Mouse (Mus musculus): ENCODE results near the gene Dhx16.
"Not testable (repeated sequence)": the region's sequence is repeated elsewhere in the genome, so short reads cannot be mapped to it uniquely, and the experiment has no call there.

Dhx16 gene

DNA sequence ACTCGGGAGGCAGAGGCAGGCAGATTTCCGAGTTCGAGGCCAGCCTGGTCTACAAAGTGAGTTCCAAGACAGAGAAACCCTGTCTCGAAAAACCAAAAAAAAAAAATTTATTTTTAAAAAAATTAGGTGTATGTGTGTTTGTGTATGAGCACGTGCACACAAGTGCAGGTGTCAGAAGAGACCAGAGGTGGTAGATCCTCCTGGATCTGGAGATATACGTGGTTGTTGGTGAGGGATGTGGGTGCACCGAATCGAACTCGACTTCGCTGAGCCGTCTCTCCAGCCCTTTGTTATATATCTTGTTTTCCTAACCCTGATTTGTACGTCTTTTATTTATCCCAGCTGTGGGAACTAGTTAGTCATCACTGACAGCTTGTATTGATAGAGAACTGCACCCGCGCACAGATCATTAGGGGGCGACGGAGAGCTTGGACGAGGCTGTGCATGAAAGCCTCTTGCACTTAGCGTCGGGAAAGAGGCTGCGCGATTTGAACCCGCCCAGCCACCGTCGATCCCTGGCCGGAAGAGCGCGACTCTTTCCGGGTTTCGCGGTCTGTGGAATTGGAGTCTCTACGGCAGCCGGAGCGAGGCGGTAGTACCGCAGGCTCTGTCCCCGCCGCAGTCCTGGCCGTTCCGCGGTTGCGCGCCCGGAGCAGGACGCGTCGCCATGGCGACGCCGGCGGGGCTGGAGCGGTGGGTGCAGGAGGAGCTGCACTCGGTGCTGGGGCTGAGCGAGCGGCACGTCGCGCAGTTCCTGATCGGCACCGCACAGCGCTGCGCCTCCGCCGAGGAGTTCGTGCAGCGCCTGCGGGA lies at the start of gene Dhx16:
Gene Dhx16, plus strand, starts transcription at position 575 of the 813 bp plus-strand sequence.
- DNase-seq: peak; percentile 97 to 98

DNA sequence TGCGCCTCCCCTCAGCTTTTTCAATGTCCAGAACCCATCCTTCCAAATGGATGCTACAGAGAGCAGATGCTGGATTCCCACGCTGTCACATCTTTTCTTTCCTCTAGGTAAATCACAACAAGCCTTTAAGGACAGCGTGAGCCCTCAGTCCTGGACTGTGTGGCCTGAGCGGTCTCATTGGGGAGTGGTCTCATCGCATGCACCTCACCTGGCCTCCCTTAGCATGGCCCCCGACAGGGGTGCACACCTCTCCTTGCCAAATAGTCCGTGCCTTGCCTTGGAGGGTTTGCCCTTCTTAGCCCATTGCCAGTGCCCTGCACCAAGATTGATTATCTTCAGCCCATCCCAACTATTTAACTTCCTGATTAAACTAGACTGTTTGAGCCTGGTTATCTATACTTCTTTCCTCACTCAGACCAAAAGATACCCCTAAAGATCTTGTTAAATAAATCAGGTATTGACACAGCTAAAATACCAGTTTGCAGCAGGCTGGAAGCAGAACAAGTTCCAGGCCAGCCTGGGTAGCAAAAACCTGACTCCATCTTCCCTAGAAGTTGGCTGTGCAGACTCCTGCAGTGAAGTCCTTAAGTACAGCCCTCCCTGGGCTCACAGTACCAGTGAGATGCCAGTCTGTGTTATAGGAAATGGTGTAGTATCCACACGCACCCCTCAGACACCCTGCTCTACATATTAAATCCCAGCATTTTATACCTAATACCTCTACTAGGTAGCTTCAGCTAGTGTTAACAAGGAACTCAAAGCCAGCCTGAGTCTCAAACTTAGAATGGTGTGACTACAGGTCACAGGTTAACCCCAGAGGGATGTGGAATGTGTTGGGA lies 47.0 kb upstream of the Dhx16 start:
- no peak for DNase-seq

DNA sequence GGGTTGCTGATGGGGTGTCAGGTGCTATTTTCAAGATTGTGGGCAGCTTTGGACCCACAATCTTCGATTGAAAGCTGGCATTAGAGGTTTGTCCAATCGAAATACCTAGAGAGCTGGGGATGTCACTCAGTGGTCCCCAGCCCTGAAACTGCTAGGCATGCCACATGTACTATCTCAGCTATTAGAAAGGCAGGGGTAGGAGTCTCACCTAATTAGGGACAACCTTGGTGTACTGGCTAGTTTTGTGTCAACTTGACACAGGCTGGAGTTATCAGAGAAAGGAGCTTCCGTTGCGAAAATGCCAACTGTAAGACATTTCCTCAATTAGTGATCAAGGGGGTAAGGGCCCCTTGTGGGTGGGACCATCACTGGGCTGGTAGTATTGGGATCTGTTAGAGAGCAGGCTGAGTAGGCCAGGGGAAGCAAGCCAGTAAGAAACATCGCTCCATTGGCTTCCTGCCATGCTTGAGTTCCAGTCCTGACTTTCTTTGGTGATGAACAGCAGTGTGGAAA lies 46.3 kb upstream of the Dhx16 start:
- peak in 1 of 2 experiments; percentile 35 for DNase-seq

DNA sequence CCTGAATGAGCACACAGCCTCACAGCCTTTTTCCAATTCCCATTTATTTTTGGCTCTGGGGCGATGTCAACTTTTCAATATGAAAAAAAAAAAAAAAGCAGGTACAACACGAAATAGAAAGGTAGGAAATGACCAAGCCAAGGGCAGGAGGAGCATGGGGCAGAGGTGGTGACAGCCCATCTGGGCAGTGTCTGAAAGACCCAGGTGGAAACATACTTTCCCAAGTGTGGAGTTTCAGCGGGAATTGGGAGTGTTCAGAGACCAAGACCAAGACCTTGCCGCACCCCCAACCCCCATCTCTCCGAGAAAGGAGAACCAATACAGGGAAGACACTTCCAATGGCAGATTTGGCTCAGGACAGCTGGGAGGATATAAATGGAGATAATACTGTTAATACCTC lies 45.7 kb upstream of the Dhx16 start:
- no peak for DNase-seq

DNA sequence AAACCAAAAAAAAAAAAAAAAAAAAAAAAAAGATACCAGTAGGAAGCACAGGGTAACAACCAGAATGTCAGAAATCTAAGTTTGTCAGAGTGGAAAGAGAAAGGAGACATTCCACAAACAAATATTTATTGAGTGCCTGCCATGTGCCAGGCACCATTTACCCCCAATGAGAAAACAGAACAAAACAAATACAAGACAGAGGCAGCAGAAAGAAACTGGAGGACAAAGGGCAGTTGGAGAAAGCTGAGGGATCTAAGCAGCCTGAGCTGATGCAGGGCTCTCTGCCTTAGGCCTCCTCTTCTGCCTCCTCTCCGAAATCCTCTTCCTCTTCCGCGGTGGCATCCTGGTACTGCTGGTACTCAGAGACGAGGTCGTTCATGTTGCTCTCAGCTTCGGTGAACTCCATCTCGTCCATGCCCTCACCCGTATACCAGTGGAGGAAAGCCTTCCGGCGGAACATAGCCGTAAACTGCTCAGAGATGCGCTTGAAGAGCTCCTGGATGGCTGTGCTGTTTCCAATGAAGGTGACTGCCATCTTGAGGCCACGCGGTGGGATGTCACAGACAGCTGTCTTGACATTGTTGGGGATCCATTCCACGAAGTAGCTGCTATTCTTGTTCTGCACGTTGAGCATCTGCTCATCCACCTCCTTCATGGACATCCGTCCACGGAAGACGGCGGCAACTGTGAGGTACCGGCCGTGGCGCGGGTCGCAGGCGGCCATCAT lies 44.8 kb upstream of the Dhx16 start:
- no peak for DNase-seq

DNA sequence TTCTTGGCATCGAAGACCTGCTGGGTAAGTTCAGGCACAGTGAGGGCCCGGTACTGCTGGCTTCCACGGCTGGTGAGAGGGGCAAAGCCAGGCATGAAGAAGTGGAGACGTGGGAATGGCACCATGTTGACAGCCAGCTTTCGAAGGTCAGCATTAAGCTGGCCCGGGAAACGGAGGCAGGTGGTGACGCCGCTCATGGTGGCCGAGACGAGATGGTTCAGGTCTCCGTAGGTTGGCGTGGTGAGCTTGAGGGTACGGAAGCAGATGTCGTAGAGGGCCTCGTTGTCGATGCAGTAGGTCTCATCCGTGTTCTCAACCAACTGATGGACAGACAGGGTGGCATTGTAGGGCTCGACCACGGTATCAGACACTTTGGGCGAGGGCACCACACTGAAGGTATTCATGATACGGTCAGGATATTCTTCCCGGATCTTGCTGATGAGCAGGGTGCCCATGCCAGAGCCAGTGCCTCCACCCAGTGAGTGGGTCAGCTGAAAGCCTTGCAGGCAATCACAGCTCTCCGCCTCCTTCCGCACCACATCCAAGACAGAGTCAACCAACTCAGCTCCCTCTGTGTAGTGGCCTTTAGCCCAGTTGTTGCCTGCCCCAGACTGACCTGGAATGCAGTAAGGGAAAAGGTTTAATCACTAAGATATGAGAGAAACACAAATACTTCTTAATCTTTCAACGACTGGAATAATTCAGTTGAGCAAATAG lies 44.0 kb upstream of the Dhx16 start:
- DNase-seq: peak; percentile 24 to 74

DNA sequence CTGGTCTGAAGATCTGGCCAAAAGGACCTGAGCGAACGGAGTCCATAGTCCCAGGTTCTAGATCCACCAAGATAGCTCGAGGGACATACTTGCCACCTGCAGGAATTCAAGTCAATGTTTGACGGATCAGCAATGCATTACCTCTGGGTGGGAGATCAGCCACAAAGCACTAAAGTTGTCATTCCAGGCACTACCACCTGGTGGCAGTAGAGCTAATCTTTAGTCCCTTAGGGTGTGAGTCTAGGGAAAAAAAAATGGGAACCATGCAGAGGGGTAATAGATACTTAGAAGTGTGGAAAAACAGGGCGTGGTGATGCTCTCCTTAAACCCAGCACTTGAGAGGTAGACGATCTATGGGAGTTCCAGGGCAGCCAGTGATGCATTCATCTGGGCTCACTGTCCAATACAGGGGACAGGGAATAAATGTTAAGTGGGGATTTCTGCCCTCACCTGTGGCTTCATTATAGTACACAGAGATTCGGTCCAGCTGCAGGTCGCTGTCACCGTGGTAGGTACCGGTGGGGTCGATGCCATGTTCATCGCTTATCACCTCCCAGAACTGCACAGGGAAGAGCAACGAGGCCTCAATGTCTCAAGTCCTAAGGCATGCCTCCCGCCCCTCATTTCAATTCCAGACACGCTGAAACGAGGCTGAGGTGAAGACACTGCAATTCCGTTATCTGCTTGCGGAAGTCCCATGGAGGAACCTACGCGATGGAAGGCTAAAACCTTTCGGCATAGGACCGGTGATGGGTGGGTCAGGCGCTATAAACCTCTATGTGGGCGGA lies 43.2 kb upstream of the Dhx16 start:
- peak; percentile 90 to 96 for DNase-seq

DNA sequence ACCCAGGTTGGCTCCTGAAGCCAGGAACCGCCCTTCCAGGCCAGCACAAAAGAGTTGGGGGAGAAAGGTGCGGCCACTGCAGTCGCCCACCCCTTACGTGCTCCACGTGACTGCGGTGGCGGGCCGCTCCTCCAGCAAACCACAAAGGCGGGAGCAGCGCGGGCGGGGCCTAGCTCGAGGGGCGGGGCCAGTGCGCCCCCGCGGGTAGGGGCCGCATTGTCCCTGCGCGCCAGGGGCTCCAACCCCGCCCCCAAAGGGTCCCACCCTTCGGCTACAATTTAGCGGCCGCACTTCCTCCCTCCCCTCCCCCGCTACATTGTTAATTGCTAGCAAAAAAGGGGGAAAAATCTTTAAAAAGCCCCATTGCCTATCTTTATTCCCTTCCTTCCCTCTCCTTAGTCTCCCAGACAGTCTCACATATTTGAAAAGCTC lies 42.6 kb upstream of the Dhx16 start:
- peak; percentile 85 to 91 for DNase-seq

DNA sequence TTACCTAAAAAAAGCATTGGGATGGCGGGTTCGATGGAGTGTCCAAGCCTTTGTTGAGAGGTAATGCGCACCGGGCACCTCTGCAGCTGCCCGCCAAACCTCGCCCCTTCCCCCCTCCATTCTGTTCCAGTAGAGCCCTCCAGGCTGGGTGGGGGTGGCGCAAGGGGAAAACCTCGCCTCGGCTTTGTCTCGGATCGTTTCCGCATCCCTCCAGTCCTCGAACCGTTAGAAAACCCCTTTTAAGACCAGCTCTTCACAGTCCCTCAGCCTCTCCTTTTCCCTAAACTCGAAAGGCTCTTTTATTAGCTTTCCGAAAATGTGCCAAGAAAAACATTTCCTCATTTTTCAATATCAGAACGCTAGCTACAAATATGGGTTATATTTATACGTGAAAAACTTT lies 42.1 kb upstream of the Dhx16 start:
- DNase-seq: peak; percentile 39 to 66

DNA sequence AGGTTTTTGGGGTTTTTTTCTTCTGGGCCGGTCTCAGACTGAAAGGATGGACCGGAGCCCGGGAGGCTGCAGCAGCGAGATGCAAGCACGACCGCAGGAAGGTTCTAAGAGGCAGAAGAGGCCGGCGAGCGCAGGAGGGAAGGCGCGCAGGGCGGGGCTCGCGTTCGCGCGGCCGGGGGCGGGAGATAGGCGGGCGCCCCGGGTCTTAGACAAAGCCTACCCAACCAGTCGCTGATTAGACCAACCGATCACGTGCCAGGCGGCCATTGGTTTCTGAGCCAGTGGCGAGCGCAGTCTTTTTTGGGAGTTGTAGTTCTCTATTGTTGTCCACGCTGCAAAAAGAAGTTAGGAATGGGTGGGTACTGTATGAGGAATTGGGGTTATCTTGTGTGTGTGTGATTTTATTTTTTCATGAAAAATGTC lies 41.5 kb upstream of the Dhx16 start, which contains the start of gene Tubb5:
Gene Tubb5, minus strand, starts transcription at position 185 of the 423 bp plus-strand sequence.
- DNase-seq: peak; percentile 98 to 99

DNA sequence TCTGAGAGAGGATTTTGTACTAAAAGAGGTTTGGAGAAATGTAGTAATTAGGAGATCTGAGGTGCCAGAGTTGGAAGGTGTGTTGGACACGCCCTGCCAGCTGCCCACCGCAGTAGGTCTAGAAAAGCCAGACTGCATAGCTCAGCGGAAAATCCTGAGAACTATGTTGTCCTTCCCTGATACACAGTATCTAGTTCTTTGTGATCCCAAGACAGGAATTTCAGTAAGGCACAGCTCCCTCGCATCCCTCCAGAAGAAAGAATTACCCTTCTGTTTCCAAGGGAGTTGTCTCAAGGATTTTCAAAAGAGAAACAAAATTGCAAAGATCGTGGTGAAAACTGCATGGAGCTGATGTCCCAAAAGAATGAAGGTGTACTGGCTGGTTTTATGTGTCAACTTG lies 41.0 kb upstream of the Dhx16 start:
- DNase-seq: no peak

DNA sequence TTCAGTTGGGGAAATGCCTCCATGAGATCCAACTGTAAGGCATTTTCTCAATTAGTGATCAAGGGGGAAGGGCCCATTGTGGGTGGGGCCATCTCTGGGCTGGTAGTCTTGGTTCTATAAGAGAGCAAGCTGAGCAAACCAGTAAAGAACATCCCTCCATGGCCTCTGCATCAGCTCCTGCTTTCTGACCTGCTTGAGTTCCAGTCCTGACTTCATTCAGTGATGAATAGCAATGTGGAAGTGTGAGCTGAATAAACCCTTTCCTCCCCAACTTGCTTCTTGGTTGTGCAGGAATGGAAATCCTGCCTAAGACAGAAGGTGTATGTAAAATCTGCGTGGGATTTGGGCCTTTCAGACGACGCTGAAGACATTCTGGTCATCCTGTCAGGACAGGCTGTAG lies 40.6 kb upstream of the Dhx16 start:
- not testable (repeated sequence) for DNase-seq

DNA sequence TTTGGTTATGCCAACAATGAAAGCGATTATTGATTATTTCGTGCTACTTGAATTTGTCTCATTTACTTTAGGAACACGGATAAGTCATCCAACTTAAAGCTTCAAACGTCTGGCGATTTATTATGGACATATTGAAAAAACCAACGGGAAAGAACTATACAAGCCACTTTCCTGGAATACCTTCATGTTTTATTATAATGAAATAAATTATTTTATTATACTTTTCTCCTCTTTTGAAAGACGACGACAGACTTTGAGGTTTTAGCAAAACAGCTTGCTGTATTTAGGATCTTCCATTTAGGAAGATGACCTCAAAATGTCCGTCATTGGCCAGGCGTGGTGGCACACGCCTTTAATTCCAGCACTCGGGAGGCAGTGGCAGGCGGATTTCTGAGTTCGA lies 39.1 kb upstream of the Dhx16 start:
- no peak for DNase-seq

DNA sequence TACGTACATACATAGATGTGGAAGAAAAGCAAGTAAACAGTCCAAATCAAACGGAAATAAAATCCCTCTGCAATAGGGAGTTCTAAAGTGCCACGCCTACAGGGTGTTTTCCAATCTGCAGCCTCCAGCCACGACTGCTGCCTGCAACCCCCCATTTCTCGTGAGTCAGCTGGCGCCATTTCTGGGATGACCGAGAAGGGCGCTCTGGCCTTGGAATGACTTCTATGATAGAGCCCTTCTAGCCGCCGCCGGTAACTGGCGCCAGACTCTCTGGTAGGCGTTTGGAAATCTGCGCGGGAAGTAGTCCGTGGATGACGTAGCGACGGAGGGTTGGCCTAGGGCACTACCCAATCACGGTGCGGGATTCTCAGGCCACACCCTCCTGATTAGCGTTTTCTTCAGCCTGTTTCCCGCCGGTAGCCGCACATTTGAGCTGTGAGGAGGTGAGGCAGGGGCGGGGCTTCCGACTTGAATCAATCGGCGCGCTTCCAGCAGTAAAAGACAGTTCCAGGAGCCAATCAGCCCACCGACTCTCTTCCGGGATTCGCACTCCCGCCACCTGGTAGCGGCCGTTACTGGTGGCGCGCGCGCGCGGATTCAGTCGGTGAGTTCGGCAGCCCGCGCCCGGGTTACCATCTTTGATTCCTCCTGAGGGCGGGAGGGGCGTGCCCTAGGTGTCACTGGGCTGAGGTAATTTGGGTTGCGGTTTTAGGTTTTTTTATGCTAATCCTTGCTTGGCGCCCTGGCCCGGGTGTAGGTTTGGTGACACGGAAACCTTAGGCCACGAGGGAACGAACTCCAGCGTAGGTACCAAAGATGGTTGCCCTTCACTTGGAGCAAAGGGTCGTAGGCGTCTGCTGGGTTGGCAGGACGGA lies 38.3 kb upstream of the Dhx16 start, which contains the start of gene Mdc1:
Gene Mdc1, plus strand, starts transcription at position 440 of the 875 bp plus-strand sequence.
- DNase-seq: peak; percentile 100

DNA sequence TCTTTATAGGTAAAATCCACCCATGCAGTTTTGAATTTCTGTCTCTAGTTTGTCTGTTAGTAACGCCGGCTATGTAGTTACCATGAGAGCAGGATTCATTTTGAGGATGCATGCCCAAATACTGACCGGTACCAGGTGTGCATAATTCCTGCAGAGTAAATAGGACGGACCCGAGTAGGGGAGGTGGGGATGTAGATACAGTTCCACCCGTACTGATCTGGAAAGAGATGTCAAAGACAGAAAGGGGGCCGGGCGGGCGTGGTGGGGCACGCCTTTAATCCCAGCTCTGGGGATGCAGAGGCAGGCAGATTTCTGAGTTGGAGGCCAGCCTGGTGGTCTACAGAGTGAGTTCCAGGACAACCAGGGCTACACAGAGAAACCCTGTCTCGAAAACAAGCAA lies 37.6 kb upstream of the Dhx16 start:
- no peak for DNase-seq

DNA sequence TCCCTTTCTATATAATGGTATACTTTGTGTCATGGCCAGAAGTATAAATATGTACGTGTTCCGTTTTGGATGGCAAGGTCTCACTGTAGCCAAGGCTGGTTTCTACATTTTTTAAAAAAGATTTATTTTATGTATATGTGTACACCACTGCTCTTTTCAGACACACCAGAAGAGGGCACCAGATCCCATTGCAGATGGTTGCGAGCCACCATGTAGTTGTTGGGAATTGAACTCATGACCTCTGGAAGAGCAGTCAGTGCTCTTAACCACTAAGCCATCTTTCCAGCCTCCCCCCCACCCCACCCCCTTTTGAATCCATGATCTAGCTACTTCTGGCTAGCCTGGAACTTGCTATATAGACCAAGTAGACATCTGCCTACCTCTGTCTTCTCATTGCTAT lies 36.1 kb upstream of the Dhx16 start:
- no peak for DNase-seq

DNA sequence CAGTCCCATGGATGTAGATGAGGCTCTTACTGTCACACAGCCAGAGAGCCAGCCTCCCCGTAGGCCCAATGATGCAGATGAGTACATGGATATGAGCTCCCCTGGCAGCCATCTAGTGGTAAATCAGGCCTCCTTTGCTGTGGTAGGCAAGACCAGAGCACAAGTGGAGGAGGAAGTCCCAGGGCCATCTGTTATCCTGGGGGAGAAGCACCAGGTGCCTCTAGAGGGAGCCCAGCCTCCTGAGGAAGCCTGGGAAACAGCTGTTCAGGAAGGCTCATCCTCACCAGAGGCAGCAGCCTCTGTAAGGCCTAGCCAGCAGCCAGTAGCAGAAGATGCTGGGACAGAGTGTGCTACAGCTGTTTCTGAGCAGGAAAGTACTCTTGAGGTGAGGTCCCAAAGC lies 31.5 kb upstream of the Dhx16 start:
- DNase-seq: peak; percentile 34 to 53

DNA sequence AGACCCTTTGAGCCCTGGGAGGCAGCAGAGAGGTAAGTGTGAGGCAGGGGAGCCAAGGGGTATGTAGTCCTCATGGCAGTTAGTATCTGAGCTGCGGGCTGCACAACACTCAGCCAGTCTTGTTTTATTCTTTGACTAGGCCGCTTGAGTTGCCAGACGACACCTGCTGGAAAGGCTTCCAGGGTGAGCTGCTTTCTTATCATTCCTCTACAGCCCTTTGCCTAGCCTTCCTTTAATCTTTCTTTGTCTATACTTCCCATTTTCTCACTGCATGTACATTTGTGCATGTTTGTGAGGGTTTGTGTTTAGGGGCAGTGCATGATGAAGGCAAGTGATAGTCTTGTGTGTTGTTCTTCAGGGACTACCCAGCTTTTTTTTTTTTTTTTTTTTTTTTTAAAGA lies 28.6 kb upstream of the Dhx16 start:
- DNase-seq: no peak

DNA sequence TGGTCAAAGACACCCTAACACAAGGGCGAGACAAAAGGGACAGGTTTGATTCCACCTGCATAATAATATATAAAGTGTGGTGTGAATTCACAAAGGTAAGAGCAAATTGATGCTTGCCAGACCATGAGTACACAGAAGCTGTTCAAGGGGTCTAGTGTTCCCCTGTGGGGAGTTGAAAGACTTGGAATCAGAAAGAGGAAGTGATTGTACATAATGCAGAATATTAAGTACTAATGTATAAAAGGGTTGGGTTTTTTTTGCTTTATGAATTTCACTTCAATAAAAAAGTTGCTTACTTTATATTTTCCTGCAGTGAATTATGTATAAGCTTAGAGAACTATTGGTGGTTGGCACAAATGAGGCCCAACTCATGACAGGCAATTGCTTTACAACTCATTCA lies 20.2 kb upstream of the Dhx16 start:
- DNase-seq: no peak

DNA sequence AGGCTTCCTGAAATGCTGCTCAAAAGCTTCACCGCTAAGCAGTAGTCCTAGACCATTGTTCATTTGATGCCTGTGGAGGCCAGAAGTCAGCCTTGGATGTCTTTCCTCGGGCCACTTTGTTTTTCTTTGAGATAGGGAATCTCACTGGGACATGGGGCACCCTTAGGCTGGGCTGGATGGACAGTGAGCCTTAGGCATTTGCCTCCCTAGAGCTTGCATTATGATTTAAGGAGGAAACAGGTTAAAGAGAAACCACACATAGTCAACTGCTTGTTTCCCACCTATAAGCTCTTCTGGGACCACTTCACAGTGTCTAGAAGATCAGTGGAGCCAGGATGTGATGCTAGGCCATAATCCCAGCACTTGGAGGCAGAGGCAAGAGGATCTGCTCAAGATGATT lies 19.8 kb upstream of the Dhx16 start:
- DNase-seq: peak in 1 of 2 experiments; percentile 6
